Mouse (Mus musculus): Measurements from ENCODE around the gene Gm6401.
"Not testable (repeated sequence)": the region's sequence is repeated elsewhere in the genome, so short reads cannot be mapped to it uniquely, and the experiment has no call there.

The Gm6401 gene

DNA sequence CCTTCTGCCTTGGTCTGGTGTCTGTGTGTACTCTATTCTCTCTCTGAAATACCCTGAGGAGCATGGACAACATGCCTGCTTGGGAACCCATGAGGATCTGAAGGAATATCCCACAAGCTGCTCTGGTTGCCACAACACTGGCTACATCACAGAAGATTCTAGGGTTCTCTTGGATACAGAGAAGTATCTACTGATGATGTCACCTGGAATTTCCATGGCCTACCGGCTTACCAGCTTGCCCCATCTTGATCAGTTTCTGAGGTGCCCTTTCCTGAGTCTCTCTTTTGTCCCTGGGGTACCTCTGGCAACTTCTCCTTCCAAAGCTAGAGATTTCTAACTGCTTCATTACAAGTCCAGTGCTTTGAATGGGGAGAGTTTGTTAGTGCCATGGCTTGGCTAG, at the start of gene Gm6401:
Gene Gm6401 (minus strand): TSS at position 101 of the 400 bp plus-strand sequence.
- DNase-seq (ENCODE audit: low spot score), result not testable (repeated sequence)

DNA sequence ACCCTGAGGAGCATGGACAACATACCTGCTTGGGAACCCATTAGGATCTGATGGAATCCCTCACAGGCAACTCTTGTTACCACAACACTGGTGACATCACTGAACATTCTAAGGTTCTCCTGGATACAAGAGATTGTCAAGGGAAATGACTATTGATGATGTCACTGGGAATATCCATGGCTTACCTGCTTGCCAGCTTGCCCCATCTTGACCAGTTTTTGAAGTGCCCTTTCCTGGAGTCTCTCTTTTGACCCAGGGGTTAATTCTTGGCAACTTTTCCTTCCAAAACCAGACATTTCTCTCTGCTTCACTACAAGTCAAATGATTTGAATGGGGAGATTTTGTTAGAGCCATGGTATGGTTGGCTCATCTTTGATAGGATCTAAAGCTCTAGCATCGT, 15.5 kb upstream of the Gm6401 start, which contains the start of gene Gm3543:
Gene Gm3543 (minus strand): TSS at position 101 of the 400 bp plus-strand sequence.
- DNase-seq (ENCODE audit: low spot score), result not testable (repeated sequence)

DNA sequence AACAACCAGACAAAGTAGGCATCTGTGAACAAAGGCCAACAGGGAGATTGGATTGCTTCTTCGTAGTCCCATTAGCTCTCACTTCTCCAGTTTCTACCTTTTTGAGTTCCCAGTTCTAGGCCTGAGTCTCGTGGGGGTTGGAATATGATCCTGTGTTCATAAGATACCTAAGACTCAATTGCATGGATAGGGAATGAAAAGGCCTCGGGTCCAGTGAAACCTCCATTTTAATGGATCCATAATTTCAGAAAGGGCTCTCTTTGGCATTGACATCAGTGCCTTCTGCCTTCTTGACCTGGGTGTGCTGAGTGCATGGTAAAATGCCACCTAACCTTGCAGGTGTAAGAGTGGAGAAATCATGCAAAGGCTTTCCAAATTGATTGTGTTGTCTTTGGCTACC, 869 bp upstream of the Gm6401 start:
- not testable (repeated sequence) for DNase-seq (ENCODE audit: low spot score)

DNA sequence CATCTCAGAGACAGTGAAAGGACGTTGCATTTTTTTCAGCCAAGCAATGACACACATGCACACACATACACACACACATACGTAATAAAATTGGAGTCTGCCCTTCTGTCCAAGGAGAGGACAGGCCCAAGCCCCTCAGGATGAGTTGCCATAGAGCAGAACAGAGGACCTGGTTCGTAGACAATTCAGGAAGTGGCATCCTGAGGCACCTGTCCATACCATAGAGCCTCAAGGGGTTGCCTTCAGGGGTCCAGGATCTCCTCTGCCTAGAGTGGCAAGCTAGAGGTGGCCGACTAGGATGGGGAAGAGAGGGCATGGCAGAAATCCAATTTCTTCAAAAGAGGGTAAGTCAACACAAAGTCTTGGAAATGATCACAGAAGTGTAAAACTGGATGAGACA, 3.6 kb downstream of the Gm6401 start:
- not testable (repeated sequence) for DNase-seq (ENCODE audit: low spot score)

DNA sequence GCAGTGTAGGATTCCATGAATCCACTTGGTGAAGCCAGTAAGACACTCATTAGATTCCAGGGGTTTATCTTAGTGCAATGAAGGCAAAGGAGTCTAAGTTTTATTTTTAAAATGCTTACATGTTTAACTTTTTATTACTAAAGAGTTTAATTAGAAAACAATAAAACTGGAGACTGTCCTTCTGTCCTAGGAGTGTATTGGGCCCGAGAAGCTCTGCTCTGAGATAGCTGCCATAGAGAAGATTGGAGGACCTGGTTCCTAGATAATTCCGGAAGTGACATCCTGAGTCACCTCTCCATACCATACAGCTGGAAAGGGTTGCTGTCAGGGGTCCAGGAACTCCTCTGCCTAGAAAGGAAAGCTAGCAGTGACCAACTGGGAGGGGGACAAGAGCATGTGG, 24.0 kb downstream of the Gm6401 start, which contains the start of gene 1700024B05Rik:
Gene 1700024B05Rik (plus strand): TSS at position 301 of the 400 bp plus-strand sequence.
- not testable (repeated sequence) for DNase-seq (ENCODE audit: low spot score)

DNA sequence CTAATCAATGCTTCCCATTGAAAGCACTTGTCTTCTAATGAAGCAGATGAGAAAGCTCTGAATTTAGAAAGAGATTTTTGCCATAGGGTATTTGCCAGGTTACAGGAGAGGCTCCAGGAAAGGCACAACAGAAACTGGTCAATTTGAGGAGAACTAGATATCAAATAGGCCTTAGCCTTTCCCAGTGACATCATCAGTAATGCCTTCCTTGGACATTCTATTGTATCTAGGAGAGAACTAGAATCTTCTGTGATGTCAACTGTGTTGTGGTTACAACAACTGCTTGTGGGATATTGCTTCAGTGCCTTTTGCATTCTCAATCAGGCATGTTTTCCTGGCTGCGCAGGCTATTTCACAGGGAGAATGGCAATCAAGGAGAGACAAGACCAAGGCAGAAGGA, 43.1 kb downstream of the Gm6401 start, which contains the start of gene 1700049E17Rik1:
Gene 1700049E17Rik1 (plus strand): TSS at position 301 of the 400 bp plus-strand sequence.
- DNase-seq (ENCODE audit: low spot score), result not testable (repeated sequence)

All from ovary, postnatal 14 days (tissue).